Mouse (Mus musculus): ENCODE results near the gene Gcm1. TPM values are rescaled to one million over a fixed set of nuclear protein-coding genes. Genes with fewer than 3 reads are reported as not detected.

Gene Gcm1
- not detected in 2 replicates for polyA plus RNA-seq (2015; fragmentation: Nextera tagmentation; extraction: Ambion mirVana)

DNA sequence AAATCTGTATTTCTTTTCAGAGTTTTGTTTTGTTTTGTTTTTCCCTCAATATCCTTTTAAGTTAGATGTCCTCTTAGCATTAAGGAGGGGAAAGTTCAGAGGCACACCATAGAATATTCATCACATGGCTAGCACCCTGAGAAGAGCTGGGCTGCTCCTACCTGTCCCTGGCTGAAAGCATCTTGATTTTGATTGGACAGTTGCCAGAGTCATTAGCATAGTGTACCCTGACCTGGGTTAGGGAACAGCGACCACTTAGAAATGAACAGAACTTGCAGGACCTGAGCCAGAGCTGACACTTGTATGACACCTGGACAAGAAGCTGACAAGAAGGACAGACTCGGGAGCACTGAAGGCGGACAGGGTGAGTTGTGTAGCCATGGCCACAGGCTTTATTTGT, at the start of gene Gcm1:
TSS of gene Gcm1 (plus strand) at position 248 of the 400 bp plus-strand sequence.
- ATAC-seq (ENCODE audit: insufficient read depth, low FRiP score), result no peak

DNA sequence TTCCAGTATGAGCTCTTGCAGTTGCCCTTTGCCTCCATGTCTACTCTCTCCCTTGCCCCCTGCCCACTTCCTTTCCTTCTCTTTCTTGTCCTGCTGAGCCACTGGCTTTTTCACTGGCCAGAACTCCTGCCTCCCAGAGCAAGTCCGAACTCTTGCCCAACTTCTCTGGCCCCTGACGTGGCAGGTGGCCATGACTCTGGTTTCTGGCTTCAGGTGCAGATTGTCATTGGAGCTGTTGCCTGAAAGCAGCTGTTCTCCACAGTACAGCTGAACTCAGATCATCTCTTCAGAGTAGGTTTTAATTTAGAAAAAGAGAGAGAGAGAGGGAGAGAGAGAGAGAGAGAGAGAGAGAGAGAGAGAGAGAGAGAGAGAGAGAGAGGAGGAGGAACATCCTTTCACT, 48.4 kb upstream of the Gcm1 start:
- H3K4me2 ChIP-seq (ENCODE audit: low read depth, low read length), result no peak overlapping the region
- 74% methylated on average over 2 of the region's 2 CpGs for WGBS
- H3K27me3 ChIP-seq (ENCODE audit: control insufficient read depth, insufficient read depth, low read length), result no peaks in the 10 kb centered on the region
- H3K4me3 ChIP-seq (replicated peaks; ENCODE audit: low read length), result no peak overlapping the region
- no peaks in the 10 kb centered on the region for H3K36me3 ChIP-seq (ENCODE audit: control insufficient read depth, insufficient read depth, low read length)
- H3K9ac ChIP-seq (ENCODE audit: low read length), result no peak overlapping the region
- no peaks in the 10 kb centered on the region for H3K9me3 ChIP-seq (replicated peaks; ENCODE audit: control insufficient read depth, low read length)
- no peak for ATAC-seq (ENCODE audit: insufficient read depth, low FRiP score)
- no peak overlapping the region for H3K27ac ChIP-seq (ENCODE audit: low read length)
- 0 out of 2 replicates have a peak, but pooled peaks cover 3% of the 10 kb centered on the region for H3K4me1 ChIP-seq (ENCODE audit: control insufficient read depth, insufficient read depth, low read length)

More for the DNA sequence above, at the start of gene Gcm1:
- no peaks in the 10 kb centered on the region for H3K36me3 ChIP-seq (ENCODE audit: control insufficient read depth, insufficient read depth, low read length)
- H3K4me1 ChIP-seq (ENCODE audit: control insufficient read depth, insufficient read depth, low read length), result no peaks in the 10 kb centered on the region
- H3K9me3 ChIP-seq (replicated peaks; ENCODE audit: control insufficient read depth, low read length), result no peaks in the 10 kb centered on the region
- H3K27me3 ChIP-seq (ENCODE audit: control insufficient read depth, insufficient read depth, low read length), result no peaks in the 10 kb centered on the region
- no peak within 1 kb of the TSS for H3K27ac ChIP-seq (ENCODE audit: low read length)
- no peak within 1 kb of the TSS for H3K4me3 ChIP-seq (replicated peaks; ENCODE audit: low read length)
- no peak within 1 kb of the TSS for H3K4me2 ChIP-seq (ENCODE audit: low read depth, low read length)
- WGBS, result 44% methylated on average over 3 of the region's 3 CpGs
- H3K9ac ChIP-seq (ENCODE audit: low read length), result no peak within 1 kb of the TSS

DNA sequence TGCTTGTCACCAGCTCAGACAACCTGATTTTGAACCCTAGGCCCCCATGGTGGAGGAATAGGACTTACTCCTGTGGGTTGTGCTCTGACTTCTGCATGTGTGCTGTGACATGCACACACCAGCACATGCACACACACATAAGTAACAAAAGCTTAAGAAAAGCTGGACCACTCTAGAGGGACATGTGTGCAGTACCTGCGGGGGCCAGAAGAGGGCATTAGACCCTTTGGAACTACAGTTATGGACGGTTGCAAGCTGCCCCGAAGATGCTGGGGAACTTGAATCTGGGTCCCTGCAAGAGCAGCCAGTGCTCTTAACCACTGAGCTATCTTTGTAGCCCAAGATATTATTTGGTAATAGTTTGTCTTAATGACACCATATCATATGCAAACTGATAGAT, 46.2 kb upstream of the Gcm1 start:
- no peak for ATAC-seq (ENCODE audit: insufficient read depth, low FRiP score)
- WGBS, result 56% methylated on average over 3 of the region's 3 CpGs

DNA sequence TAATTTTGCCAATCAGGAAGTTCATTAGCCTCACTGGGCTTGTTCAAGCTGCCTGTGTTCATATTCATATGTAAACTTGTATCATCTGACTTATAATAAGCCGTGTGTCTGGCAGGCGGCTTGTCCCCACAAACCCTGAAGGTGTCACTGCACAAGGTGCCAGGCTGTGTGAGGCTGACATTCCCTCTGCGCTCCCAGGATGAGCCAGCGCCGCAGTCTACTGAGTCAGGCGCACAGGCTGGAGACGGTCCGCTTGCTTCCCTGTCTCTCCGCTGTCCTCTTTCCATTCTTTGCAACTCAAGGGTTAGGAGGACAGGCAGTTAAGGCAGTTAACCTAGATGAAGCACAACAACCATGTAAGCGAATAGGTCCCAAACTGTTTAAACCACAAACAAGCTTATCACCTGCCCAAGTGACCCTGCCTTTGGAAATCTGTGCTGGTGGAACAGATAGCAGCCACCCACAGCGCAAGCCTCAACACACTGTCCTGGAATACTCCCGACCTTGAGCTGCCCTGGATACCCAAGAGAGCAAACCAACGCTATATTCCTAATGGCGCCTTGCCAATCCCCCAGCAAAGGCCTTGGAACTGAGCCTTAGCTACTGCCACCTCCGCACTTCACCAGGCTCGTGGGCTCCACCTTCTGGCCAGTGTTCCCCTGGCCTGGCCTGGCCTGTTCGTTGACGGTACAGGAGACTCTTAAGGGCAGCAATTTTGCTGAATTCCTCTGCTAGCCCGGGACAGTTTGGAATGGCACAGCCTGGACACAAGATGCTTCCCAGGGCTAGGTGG, 45.3 kb upstream of the Gcm1 start:
- H3K27ac ChIP-seq (ENCODE audit: low read length), result no peak overlapping the region
- H3K4me3 ChIP-seq (replicated peaks; ENCODE audit: low read length), result no peak overlapping the region
- 0 out of 2 replicates have a peak, but pooled peaks cover 3% of the 10 kb centered on the region for H3K4me1 ChIP-seq (ENCODE audit: control insufficient read depth, insufficient read depth, low read length)
- no peak overlapping the region for H3K4me2 ChIP-seq (ENCODE audit: low read depth, low read length)
- 54% methylated on average over 19 of the region's 19 CpGs for WGBS
- no peak overlapping the region for H3K9ac ChIP-seq (ENCODE audit: low read length)
- no peaks in the 10 kb centered on the region for H3K36me3 ChIP-seq (ENCODE audit: control insufficient read depth, insufficient read depth, low read length)
- ATAC-seq (ENCODE audit: insufficient read depth, low FRiP score), result peak; percentile 80
- H3K27me3 ChIP-seq (ENCODE audit: control insufficient read depth, insufficient read depth, low read length), result no peaks in the 10 kb centered on the region
- H3K9me3 ChIP-seq (replicated peaks; ENCODE audit: control insufficient read depth, low read length), result no peaks in the 10 kb centered on the region

More for the DNA sequence above, 46.2 kb upstream of the Gcm1 start:
- H3K9ac ChIP-seq (ENCODE audit: low read length), result no peak overlapping the region
- H3K4me2 ChIP-seq (ENCODE audit: low read depth, low read length), result no peak overlapping the region
- H3K4me1 ChIP-seq (ENCODE audit: control insufficient read depth, insufficient read depth, low read length), result 0 out of 2 replicates have a peak, but pooled peaks cover 3% of the 10 kb centered on the region
- no peaks in the 10 kb centered on the region for H3K9me3 ChIP-seq (replicated peaks; ENCODE audit: control insufficient read depth, low read length)
- H3K27me3 ChIP-seq (ENCODE audit: control insufficient read depth, insufficient read depth, low read length), result no peaks in the 10 kb centered on the region
- H3K36me3 ChIP-seq (ENCODE audit: control insufficient read depth, insufficient read depth, low read length), result no peaks in the 10 kb centered on the region
- no peak overlapping the region for H3K27ac ChIP-seq (ENCODE audit: low read length)
- H3K4me3 ChIP-seq (replicated peaks; ENCODE audit: low read length), result no peak overlapping the region

DNA sequence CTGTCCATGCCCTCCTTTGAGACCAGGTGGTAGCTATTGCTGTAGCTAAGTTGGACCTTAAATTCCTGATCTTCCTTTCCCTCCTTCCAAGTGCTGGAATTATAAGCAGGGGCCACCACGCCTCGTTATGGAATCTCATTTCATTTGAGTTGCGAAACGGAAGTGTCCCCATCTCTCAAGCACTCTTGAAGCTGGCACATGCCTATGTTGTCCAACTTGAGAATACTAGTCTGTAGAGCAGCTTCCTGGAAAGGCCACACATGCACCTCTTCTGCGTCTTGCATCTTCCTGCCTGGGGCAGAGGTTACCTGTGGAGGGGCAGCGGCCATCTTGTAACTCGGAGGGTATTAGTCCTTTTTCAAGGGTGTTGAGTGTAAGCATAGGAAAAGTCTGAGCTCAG, 42.3 kb upstream of the Gcm1 start:
- no peaks in the 10 kb centered on the region for H3K9me3 ChIP-seq (replicated peaks; ENCODE audit: control insufficient read depth, low read length)
- H3K27me3 ChIP-seq (ENCODE audit: control insufficient read depth, insufficient read depth, low read length), result no peaks in the 10 kb centered on the region
- WGBS, result 92% methylated on average over 7 of the region's 7 CpGs
- H3K9ac ChIP-seq (ENCODE audit: low read length), result no peak overlapping the region
- H3K36me3 ChIP-seq (ENCODE audit: control insufficient read depth, insufficient read depth, low read length), result no peaks in the 10 kb centered on the region
- ATAC-seq (ENCODE audit: insufficient read depth, low FRiP score), result no peak
- H3K27ac ChIP-seq (ENCODE audit: low read length), result no peak overlapping the region
- H3K4me3 ChIP-seq (replicated peaks; ENCODE audit: low read length), result no peak overlapping the region
- 0 out of 2 replicates have a peak, but pooled peaks cover 3% of the 10 kb centered on the region for H3K4me1 ChIP-seq (ENCODE audit: control insufficient read depth, insufficient read depth, low read length)
- no peak overlapping the region for H3K4me2 ChIP-seq (ENCODE audit: low read depth, low read length)

DNA sequence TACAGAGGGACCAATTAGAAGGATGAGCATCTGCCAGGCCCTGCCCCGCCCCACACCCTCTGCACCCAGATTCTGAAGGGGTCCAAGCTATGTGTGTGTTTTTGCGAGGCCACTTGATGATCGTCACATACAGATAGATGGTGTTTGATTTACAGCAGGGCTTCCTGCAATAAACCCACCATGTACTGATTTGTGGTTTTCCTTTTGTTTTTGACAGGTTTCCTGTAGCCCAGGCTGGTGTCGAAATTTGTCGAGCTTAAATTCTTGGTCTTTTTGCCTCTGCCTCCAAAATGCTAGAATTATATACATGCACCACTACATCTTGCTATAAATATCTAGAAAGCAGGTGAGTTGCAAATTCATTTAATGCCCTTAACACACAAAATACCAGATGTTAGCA, 41.5 kb upstream of the Gcm1 start:
- Histone ChIP-seq H3K4me3 (replicated peaks; ENCODE audit: low read length) (no peak overlapping the region), H3K27ac (ENCODE audit: low read length) (no peak overlapping the region), H3K36me3 (ENCODE audit: control insufficient read depth, insufficient read depth, low read length) (no peaks in the 10 kb centered on the region), H3K4me2 (ENCODE audit: low read depth, low read length) (no peak overlapping the region), H3K27me3 (ENCODE audit: control insufficient read depth, insufficient read depth, low read length) (no peaks in the 10 kb centered on the region), H3K9ac (ENCODE audit: low read length) (no peak overlapping the region), H3K9me3 (replicated peaks; ENCODE audit: control insufficient read depth, low read length) (no peaks in the 10 kb centered on the region), H3K4me1 (ENCODE audit: control insufficient read depth, insufficient read depth, low read length) (0 out of 2 replicates have a peak, but pooled peaks cover 3% of the 10 kb centered on the region)
- ATAC-seq (ENCODE audit: insufficient read depth, low FRiP score), result no peak
- WGBS, result 78% methylated on average over 5 of the region's 5 CpGs

DNA sequence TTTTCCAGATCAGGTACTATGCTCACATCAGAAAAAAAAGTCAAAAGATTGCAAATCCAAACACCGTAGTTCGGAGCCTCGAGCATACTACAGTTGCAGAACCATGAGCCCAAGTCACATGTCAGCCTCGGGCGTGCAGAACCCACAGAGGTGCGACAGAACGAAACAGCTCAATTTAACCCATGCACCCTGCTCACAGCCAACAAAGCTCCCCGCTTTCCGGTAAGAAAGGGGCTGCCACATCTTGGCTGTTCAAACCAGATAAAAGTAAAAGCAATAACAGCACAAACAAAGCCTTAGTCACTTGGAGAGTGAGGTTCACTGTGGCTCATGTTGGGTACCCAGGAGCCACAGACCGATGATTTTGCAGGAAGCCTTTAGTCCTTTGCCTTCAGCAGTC, 41.0 kb upstream of the Gcm1 start:
- 83% methylated on average over 10 of the region's 10 CpGs for WGBS

DNA sequence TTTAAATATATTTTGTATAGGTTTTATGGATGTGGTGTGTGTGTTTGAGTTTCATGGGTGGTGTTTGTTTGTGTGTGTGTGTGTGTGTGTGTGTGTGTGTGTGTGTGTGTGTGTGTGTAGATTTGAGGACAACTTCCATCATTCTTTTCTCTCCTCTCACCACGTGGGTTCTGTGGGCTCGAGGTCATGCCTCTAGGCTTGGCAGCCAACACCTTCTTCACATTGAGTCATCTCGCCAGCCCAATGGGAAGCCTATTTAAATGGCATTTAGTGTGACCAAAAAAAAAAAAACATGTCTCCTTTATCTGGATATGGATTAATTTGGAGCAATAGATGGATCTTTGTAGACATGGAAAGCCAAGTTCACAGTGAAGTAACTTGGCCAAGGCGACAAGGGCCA, 39.7 kb upstream of the Gcm1 start:
- H3K4me2 ChIP-seq (ENCODE audit: low read depth, low read length), result no peak overlapping the region
- no peak overlapping the region for H3K4me3 ChIP-seq (replicated peaks; ENCODE audit: low read length)
- H3K27ac ChIP-seq (ENCODE audit: low read length), result no peak overlapping the region
- ATAC-seq (ENCODE audit: insufficient read depth, low FRiP score), result no peak
- H3K4me1 ChIP-seq (ENCODE audit: control insufficient read depth, insufficient read depth, low read length), result no peaks in the 10 kb centered on the region
- H3K27me3 ChIP-seq (ENCODE audit: control insufficient read depth, insufficient read depth, low read length), result no peaks in the 10 kb centered on the region
- H3K36me3 ChIP-seq (ENCODE audit: control insufficient read depth, insufficient read depth, low read length), result no peaks in the 10 kb centered on the region
- no peak overlapping the region for H3K9ac ChIP-seq (ENCODE audit: low read length)
- H3K9me3 ChIP-seq (replicated peaks; ENCODE audit: control insufficient read depth, low read length), result no peaks in the 10 kb centered on the region
- WGBS, result 82% methylated on average over 4 of the region's 4 CpGs

More for the DNA sequence above, 41.0 kb upstream of the Gcm1 start:
- no peaks in the 10 kb centered on the region for H3K9me3 ChIP-seq (replicated peaks; ENCODE audit: control insufficient read depth, low read length)
- H3K4me2 ChIP-seq (ENCODE audit: low read depth, low read length), result no peak overlapping the region
- H3K4me1 ChIP-seq (ENCODE audit: control insufficient read depth, insufficient read depth, low read length), result 0 out of 2 replicates have a peak, but pooled peaks cover 3% of the 10 kb centered on the region
- no peak overlapping the region for H3K9ac ChIP-seq (ENCODE audit: low read length)
- H3K4me3 ChIP-seq (replicated peaks; ENCODE audit: low read length), result no peak overlapping the region
- no peak for ATAC-seq (ENCODE audit: insufficient read depth, low FRiP score)
- H3K27ac ChIP-seq (ENCODE audit: low read length), result no peak overlapping the region
- H3K27me3 ChIP-seq (ENCODE audit: control insufficient read depth, insufficient read depth, low read length), result no peaks in the 10 kb centered on the region
- no peaks in the 10 kb centered on the region for H3K36me3 ChIP-seq (ENCODE audit: control insufficient read depth, insufficient read depth, low read length)

DNA sequence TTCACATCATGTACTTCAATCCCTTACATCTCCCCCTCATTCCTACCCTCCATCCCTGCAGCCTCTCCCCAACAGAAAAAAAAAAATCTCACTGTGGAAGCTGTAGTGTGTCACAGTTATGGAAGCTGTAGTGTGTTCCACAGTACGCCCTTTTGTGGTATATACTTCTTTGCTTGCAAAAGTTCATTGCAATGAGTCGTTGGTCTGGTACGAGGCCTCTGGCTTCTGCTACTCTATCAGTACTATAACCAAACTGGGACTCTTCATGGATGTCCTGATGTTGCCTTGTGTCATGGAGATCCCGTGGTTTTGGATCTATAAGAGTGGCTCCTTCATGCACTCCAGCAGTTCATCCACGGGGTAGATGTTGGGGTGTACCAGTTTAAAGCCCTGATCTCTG, 39.0 kb upstream of the Gcm1 start:
- Histone ChIP-seq H3K4me2 (ENCODE audit: low read depth, low read length) (no peak overlapping the region), H3K4me3 (replicated peaks; ENCODE audit: low read length) (no peak overlapping the region), H3K27ac (ENCODE audit: low read length) (no peak overlapping the region), H3K9ac (ENCODE audit: low read length) (no peak overlapping the region), H3K4me1 (ENCODE audit: control insufficient read depth, insufficient read depth, low read length) (no peaks in the 10 kb centered on the region), H3K36me3 (ENCODE audit: control insufficient read depth, insufficient read depth, low read length) (no peaks in the 10 kb centered on the region), H3K9me3 (replicated peaks; ENCODE audit: control insufficient read depth, low read length) (no peaks in the 10 kb centered on the region), H3K27me3 (ENCODE audit: control insufficient read depth, insufficient read depth, low read length) (no peaks in the 10 kb centered on the region)
- WGBS, result 87% methylated on average over 5 of the region's 5 CpGs
- ATAC-seq (ENCODE audit: insufficient read depth, low FRiP score), result no peak

All from stomach, embryonic 16.5 days (tissue).